Mouse (Mus musculus) heart, adult 2 months (tissue): ENCODE results near the gene Ap1m1.

Source experiments
- CTCF ChIP-seq: fragments of 200-600 bp; IDR thresholded peaks from 2 replicates; pipeline ENCODE4 v1.8.1; 2022; ENCODE audit warnings: antibody characterized with exemption, mild to moderate bottlenecking, moderate library complexity
- POLR2A ChIP-seq: fragments of 200-500 bp; IDR thresholded peaks from 2 replicates; pipeline ENCODE4 v1.6.1; 2011; ENCODE audit warnings: mild to moderate bottlenecking, low read depth, low read length, control low read depth; ENCODE audit not compliant: insufficient read depth

DNA sequence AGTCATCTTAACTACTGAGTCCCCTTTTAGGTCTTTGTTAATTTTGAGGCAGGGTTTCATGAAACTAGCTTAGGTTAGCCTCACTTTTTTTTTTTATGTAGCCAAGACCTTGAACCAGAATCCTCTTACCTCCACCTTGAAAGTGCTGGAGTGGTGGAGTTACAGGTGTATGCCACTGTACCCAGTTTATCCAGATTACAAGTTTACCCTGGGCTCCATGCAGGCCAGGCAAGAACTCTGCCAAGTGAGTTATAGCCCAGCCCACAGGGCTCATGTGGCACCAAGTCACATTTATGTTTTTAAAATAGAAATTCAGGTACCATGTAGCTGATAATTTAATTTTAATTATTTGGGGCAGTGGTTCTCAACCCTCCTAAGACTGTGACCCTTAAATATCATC lies 21.6 kb downstream of the Ap1m1 start:
- TF ChIP-seq POLR2A, result no peak
- TF ChIP-seq CTCF, result no peak
